Mouse (Mus musculus): ENCODE measurements at regions not wholly inside any gene's neighbourhood (a gene's known extent, or its start where the extent isn't known, plus 50 kb on each side); places are given as distances from the start of the nearest gene placed in this dataset.

GRCm38 (mm10) chr5:17021636-17022035 lies 230.0 kb downstream of the Gm28710 start:
- no peak for TF ChIP-seq CTCF (IDR thresholded peaks at IDR 0.05; ENCODE audit: control insufficient read depth, insufficient read depth, insufficient read length)
- TF ChIP-seq CEBPB (IDR thresholded peaks at IDR 0.05; ENCODE audit: low read depth) = no peak
- TF ChIP-seq USF1 (IDR thresholded peaks at IDR 0.05; ENCODE audit: low read depth) = no peak
- TF ChIP-seq MYOG (IDR thresholded peaks at IDR 0.05; ENCODE audit: control insufficient read depth, extremely low read depth, insufficient read length) = no peak
